Mouse (Mus musculus) testis, postnatal 10 days (tissue): Measurements from ENCODE around the gene Mrps35.
A peak's percentile ranks its signal among the peaks of the same experiment; 100 is the strongest.

Source experiments
- DNase-seq: peaks from one replicate; pipeline ENCODE4 v3.0.0; 2021; ENCODE audit warnings: low spot score

Mrps35 gene

DNA sequence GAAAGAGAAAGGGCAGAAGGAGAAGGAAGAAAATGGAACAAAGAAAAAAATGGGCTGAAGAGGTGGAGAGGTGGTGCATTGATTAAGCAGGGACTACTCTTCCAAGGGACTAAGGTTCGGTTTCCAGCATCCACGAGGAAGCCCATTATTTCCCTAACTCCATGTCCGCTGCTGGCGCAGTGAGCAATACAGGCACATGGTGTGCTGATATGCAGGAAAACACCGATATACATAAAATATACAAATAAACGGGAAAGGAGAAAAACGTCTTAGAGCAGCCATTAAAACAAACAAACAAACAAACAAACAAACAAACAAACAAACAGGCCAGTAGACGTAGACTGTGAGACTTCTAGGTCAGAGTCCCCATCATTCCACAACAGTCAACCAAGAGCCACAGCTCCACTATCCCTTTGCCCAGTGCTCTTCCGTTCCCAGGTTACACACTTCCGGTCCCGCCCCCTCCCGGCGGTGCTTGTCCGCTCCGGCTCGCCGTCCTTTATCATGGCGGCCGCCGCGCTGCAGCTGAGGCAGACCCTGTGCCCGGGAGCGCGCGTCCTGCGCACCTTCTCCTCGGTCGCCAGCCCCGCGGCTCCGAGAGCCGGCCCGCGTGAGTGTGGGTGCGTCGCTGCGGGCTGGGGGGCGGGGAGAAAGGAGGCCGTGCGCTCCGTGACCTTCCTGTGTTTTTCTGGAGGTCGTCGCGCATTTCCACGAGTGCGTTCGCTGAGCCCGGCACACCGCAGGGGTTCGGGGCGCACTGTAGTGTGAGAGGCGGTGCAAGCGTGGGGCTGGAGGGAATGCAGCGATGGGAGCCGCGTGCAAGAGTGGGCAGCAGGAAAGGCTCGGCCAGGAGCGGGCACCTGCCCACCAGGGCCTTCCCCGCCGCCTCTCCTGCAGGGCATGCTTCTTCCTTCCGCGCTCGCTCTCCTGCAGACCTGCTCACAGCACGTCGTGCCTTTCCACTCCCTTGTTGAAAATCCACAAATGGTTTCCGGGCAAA, at the start of gene Mrps35:
TSS of gene Mrps35 (plus strand) at position 474 of the 1,000 bp plus-strand sequence.
- peak; percentile 95 for DNase-seq

DNA sequence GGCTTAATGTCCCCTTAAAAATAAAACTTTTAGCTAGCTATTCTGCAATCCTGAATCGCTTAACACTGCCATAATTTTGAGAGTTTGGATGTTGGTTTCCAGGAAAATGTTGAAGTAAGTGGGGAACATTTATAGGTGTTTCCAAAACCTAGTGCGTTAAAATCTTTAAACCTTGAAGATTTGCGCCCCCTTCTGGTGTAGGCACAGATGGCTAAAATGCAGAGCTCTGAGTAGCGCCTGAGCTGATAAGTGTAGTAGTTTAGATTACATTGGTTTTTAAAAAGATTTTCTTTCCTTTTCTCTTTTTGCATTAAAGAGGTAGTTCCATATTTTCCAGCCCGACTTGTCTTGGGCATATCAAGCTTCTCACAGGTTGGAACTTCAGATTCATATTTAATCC, 48.3 kb upstream of the Mrps35 start:
- DNase-seq = peak; percentile 77

GRCm38 (mm10) chr6:146995391-146995790, 47.2 kb upstream of the Mrps35 start:
- DNase-seq = no peak

- no peak for DNase-seq
Measured at GRCm38 (mm10) chr6:146995878-146996277, 46.7 kb upstream of the Mrps35 start.

DNA sequence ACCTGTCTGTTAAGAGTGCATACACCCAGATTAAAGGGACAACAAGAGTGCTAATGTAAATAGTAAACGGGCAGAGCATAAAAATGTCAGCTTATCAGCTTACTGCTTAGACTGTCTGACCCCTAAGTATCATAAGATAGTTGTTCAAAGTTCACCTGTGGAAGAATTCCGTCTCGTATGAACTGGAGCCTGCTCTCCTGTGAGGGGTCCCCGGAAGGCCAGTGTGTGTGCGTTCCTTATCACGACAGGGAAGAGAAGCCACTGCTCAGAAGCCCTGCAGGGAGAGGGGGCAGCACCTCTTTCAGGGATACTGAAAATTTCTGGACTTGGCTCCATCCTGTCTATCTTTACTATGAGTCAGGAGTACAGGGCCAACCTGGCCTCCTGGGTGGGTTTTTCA, 45.6 kb upstream of the Mrps35 start:
- DNase-seq = no peak

GRCm38 (mm10) chr6:146998710-146999109, 43.9 kb upstream of the Mrps35 start:
- no peak for DNase-seq

DNA sequence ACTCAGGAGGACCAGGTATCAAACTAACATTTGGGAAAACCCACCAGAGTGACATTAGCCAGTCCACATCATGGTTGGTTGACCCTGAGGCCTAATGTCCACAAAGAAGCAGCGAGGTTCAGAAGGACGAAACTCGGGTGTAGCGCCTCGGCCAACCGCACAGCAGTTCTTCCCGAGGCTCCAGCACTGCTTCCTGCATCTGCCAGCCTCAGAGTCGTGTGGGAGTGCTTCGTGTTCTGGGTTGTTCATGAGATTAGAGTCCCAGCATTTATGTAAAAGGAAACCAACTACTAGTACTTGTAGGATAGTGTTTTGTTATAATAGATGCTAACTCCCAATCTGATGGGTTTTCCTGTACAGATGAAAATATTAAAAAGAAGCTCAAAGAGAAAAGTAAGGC, 43.3 kb upstream of the Mrps35 start:
- DNase-seq = no peak

- DNase-seq = no peak
Measured at GRCm38 (mm10) chr6:146999755-147000154, 42.8 kb upstream of the Mrps35 start.

GRCm38 (mm10) chr6:147008148-147008547, 34.4 kb upstream of the Mrps35 start:
- DNase-seq = peak; percentile 79

GRCm38 (mm10) chr6:147010358-147010757, 32.2 kb upstream of the Mrps35 start:
- DNase-seq = no peak

DNA sequence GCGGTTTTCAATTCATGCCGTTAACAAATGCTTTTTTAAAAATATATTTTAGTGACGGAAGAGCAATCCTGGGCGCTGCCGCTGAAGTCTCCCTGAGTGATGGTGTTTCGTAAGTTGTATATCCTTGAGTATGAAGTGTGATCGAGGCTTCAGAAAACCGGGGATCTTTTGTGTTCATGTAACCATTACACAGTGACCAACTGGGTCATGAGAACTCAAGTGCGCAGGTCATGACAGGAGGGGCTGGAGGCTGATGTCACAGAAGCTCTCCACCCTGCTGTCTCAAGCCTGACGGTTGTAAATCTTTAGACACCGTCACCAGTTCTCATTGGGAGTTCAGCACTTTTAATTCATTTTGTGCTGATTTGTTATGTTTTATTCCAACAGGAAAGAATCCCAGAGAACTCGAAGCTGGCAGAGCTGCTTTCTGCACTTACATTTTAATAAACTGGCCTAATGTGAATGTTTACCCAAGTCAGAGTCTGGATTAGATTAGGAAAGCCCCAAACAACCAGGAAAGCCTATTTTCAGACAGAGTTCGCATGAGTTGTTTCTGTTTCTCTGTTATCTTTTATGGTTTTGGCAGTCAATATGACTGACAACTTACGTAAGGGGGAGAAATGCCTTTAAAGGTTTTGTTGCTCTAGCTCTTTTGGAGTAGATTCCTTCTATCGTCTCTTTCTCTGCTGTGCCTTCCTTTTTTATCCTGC, 31.6 kb upstream of the Mrps35 start:
- DNase-seq = no peak

DNA sequence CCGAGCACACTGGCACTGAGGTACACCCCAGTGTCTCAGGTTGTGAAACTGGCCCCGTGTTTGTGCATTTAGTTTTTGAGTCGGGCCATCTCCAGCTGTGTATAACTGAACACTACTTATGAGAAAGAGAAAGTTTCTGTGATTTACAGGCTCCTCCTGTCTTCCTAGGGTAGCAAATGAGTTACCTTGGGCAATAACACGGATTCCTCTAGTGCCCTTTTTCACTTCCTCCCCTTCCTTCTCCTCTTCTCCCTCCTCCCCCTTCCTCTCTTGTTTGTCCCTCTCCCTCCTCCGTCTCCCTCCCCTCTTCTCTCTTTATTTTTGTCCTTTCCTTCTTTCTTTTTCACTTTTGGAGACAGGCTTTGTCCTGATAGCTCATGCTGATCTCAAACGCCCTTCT, 31.0 kb upstream of the Mrps35 start:
- no peak for DNase-seq

DNA sequence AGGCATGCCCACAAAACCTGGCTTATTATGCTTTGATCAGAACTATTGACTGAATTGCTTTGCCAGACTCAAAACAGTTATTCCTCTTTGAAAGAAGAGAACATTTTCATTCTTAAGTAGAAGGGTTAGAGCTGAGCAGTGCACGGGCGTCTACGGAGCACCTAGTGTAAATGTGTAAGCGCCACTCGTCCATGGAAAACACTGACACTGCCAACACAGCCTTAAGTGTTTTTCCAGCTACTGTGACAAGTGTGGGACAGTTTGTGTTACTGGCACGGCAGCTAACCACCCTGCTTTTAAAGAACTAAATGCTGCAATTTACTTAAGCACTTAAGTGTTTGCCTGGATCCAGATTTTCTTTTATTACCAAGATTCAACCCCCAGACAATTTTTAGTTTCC, 30.6 kb upstream of the Mrps35 start:
- no peak for DNase-seq

DNA sequence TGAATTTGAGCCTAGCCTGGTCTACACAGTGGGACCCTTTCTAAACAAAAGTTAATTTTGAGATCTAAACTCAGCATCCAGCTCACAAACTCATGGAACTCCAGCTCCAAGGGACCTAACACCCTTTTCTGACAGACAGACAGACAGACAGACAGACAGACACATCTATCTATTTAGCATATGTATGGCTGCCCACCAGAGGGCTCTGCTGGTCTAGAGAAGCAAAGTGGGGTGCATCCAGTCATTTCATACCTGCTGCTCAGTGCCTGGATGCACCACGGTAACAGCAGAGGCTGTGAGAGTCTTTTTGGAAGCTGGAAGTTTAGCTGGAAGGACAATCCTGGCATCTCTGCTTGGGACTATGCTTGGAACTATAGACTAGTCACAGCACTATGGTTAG, 29.0 kb upstream of the Mrps35 start:
- no peak for DNase-seq

DNA sequence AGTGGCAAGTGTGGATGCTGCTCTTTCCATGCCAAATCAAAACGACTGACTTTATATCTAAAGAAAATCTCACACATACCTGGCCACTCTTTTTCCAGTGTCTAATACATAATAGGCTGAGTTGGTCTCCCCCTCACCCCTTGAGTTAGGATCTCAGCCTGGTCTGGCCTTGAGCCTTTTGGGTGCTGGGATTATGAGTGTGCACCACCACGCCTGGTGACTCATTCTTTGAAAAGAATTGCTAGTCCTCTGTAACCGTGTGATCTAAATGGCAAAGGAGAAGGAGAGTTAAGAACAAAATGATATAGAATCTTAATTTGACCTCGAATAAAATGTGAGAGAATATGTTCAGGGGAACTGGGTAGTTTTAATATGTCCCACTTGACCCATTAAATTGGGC, 24.7 kb upstream of the Mrps35 start:
- DNase-seq = no peak

DNA sequence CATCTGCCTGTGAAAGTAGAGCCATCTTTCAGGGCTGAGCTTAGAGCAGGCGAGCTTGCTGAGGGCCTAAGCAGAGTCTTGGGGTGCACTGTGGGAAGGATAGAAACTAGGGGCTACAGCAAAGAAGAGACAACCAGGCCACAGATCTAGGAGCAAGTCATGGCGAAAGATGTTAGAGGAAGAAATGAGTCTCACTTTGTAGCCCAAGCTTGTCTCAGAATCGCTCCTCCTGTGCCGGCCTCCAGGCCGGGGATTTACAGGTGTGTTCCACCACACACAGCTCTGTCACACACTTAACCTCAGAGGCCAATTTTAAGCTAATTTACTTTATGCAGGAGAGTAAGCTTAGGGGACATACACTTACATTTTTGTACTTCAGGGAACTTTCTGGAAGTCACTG, 24.2 kb upstream of the Mrps35 start:
- no peak for DNase-seq

- no peak for DNase-seq
Measured at GRCm38 (mm10) chr6:147021181-147021580, 21.4 kb upstream of the Mrps35 start.

DNA sequence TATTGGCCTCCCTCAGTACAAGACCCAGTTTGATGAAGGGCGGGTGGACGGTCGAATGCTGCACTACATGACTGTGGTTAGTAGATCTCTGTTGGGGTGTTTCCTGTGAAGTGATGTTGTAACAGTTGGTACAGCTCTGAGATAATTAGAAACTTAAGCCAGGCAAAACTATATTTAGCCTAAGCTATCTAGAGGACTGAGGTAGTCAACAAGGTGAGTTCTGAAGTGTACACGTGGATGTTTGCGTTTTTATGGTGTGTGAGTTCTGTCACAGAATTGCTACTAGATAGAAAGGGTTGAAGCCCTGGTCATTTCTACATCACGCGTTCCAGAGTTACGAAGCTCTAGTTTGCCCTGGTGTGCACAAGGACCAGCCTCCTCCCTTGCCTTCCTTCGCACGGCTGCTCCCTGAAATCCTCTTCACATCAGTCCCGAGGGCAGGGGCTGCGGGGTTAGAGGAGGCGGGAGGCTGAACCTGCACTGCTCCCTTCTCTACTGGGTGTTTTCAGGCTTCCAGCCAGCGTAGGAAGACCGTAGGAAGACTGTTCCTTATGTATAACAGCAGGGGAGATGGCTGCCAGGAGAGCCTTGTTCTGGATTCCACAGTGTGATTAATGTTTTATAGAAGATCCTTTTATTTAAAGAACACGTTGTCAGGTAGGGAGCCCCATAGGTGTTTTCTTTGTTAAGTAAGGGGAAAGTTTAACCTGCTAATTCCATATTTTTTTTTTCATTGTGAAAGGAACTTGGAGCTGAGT, 20.0 kb upstream of the Mrps35 start:
- no peak for DNase-seq

GRCm38 (mm10) chr6:147023133-147023395, 19.5 kb upstream of the Mrps35 start:
- DNase-seq = no peak

- DNase-seq = no peak
Measured at GRCm38 (mm10) chr6:147023568-147023967, 19.0 kb upstream of the Mrps35 start.

DNA sequence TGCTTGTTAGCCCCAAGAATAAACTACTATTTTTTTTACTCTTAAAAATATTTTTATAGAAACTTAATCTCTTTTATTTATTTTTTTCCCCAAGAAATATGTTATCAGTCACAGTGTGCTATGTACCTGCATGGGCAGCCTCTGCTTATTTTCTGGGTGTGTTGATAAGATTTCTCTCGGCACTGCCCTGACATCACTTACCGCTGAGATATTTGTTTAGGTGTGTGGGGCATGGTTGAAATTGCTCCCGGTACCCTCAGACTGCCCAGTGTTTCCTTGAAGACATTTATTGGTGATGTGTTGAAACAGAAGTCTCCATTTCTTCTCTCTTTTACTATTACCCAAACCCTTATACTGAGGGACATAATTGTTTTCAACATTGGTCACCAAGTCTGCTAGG, 17.8 kb upstream of the Mrps35 start:
- no peak for DNase-seq

GRCm38 (mm10) chr6:147028396-147028795, 14.2 kb upstream of the Mrps35 start:
- DNase-seq = no peak

DNA sequence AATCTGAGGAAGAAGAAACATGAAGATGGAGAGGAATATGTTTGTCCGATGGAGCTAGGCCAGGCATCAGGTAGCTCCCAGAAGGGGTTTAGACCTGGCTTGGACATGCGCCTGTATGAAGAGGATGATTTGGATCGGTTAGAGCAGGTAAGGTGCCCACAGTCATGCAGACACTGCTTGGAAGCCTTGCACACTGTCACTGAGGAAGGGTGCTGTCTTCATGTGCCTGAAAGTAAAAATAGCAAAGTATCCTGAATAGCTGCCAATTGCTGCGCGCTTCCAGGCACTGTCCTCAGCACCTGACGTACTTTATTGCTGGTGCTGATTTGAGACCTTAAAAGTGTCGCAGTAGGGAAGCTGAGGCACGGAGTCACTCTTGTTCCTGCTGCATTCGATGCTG, 13.0 kb upstream of the Mrps35 start:
- no peak for DNase-seq
